Mouse (Mus musculus): ENCODE results near the gene Bach1.

DNA sequence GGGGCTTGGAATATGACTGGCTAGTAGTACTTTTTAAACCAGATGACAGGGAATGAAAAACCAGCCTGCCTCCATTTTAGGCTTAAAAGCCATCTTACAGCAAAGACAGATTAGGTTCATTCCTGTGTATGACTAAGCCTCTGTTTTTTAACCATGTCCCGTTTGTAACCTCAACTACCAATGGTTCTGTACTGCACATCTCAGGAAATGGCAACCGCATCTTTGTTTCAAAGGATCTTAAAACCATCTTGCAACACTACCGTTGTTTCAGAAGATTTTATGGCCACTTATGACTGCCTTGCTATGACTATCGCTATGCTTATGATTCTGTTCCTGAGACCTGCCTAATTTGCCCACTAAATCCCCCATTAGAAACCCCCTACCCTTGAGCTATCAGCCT is 78.6 kb downstream of the Bach1 start:
- no peak for TF ChIP-seq POLR2A (IDR thresholded peaks at IDR 0.05; ENCODE audit: insufficient read length, low read depth)
- no peak for TF ChIP-seq E2F4 (IDR thresholded peaks at IDR 0.05; ENCODE audit: insufficient read depth)
- TF ChIP-seq MYOG (IDR thresholded peaks at IDR 0.05; ENCODE audit: control insufficient read depth in 1 of 3, insufficient read depth in 1 of 3, insufficient read length in 2 of 3, low read depth in 2 of 3): no peak
- TF ChIP-seq POLR2AphosphoS2 (IDR thresholded peaks at IDR 0.05; ENCODE audit: insufficient read length, low read depth): no peak
- no peak for TF ChIP-seq MAX (IDR thresholded peaks at IDR 0.05; ENCODE audit: low read depth)
- no peak for TF ChIP-seq CEBPB (IDR thresholded peaks at IDR 0.05; ENCODE audit: insufficient read depth, poor library complexity, severe bottlenecking)
- no peak for TF ChIP-seq USF1 (IDR thresholded peaks at IDR 0.05; ENCODE audit: low read depth)
- TF ChIP-seq TCF12 (IDR thresholded peaks at IDR 0.05; ENCODE audit: insufficient read depth, poor library complexity, severe bottlenecking): no peak
- TF ChIP-seq MYOD1 (IDR thresholded peaks at IDR 0.05; ENCODE audit: control insufficient read depth in 1 of 3, insufficient read length in 2 of 3, low read depth in 2 of 3): no peak
- TF ChIP-seq SRF (IDR thresholded peaks at IDR 0.05; ENCODE audit: control insufficient read depth, insufficient read length, low read depth): no peak

Measured in myocyte (in vitro differentiated cells).